Mouse (Mus musculus) urinary bladder, postnatal 36 days (tissue): ENCODE results near the gene Znhit6.
A peak's percentile ranks its signal among the peaks of the same experiment; 100 is the strongest.

ENCODE experiments used
- DNase-seq, 2 experiments: peaks; one replicate each; pipeline ENCODE4 v3.0.0; 2022; ENCODE audit warnings: low spot score in 2 of 2, mixed read lengths in 1 of 2

Znhit6 gene

DNA sequence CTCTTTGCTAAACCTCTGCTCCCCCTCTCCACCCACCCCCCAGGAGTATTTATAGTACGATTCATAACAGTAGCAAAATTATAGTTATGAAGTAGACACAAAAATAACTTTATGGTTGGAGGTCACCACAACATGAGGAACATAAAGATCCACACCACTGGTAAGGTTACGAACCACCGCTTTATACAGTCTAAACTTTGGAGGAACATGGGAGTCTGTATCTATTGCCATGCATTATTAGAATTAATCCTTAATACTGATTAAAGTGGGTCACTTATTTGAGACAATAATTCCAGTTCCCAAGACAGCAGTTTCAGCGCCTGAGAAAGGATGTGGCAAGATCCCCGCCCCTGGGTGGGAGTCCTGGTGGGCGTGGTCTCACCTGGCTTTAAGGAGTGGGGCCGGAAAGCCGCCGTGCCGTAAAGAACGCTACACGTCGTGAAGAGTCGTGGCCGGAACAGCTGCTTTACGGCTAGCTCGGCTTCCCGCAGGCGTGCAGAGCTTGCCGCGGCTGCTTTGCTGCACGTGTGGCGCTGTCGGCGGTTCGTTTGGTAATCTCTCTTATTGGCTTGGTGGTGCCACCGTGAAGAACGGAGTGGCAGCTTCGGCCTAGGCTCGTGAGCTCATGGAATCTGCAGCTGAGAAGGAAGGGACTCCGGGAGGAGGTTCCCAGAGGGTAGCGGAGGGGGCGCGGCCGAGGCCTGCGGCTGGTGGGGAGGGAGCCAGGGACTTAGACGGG lies at the start of gene Znhit6:
Gene Znhit6 (plus strand): TSS at position 463 of the 739 bp plus-strand sequence.
- DNase-seq, result peak; percentile 92

- DNase-seq, result no peak
Observed at GRCm38 (mm10) chr3:145537870-145538269, 38.1 kb upstream of the Znhit6 start.

- no peak for DNase-seq
Observed at GRCm38 (mm10) chr3:145548441-145549415, 27.3 kb upstream of the Znhit6 start.

- no peak for DNase-seq
Observed at GRCm38 (mm10) chr3:145550216-145550615, 25.8 kb upstream of the Znhit6 start.

GRCm38 (mm10) chr3:145554388-145554787 lies 21.6 kb upstream of the Znhit6 start:
- DNase-seq, result no peak

DNA sequence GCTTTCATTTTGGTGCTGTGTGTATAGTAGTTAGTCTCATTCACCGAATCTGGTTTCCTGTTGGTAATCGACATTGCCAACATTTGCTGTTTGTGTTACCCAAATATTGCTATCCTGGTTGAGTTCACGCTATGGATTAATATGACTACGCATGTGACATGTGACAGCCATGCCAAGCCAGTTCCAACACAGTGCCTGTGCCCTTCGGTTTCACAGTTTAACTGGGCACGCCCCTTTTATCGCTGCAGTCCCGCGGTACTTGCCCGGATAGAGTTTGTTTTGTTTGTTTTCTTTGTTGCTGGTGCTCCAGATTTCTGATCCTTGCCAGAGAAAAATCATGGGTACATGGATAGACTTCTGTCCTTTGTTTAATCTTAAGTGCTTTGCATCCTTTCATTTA lies 19.8 kb upstream of the Znhit6 start:
- no peak for DNase-seq

- no peak for DNase-seq
Observed at GRCm38 (mm10) chr3:145559675-145560074, 16.3 kb upstream of the Znhit6 start.

GRCm38 (mm10) chr3:145560117-145560516 lies 15.9 kb upstream of the Znhit6 start:
- DNase-seq, result no peak

DNA sequence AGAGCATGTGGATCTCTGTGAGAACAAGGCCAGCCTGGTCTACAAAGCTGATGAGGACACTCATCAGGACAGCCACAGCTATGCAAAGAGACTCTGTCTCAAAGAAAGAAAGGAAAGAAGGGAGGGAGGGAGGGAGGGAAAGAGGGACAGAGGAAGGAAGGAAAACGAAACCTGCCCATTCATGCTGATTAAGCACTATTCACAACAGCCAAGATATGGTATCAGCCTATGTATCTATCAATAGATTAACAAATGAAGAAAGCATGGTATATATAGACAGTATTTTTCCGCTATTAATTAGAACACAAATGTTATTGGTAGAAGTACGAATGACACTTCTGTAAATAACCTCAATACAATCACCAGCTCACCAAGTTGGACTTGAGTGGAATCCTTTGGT lies 1.5 kb upstream of the Znhit6 start:
- no peak for DNase-seq

- DNase-seq, result no peak
Observed at GRCm38 (mm10) chr3:145575340-145575739, 665 bp upstream of the Znhit6 start.

- DNase-seq, result no peak
Observed at GRCm38 (mm10) chr3:145576482-145576822, 447 bp downstream of the Znhit6 start.

DNA sequence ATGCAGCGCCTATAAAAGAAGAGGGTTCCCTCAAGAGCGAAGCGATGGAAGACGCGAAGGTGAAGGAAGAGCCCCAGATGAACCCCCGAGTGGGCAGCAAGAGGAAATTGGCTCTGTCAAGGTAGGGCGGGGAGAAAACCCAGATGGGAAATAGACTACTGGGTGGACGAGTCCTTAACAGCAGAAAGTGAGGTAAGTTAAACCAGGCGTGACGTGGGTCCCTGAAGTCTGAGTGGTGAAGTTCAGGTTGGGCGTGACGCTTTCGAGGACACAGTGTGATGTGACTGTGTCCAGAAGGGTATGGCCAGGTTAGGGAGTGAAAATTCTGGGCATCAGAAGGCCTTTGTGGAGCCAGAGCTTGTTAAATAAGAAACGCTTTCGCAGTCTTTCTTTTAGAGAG lies 871 bp downstream of the Znhit6 start:
- no peak for DNase-seq

DNA sequence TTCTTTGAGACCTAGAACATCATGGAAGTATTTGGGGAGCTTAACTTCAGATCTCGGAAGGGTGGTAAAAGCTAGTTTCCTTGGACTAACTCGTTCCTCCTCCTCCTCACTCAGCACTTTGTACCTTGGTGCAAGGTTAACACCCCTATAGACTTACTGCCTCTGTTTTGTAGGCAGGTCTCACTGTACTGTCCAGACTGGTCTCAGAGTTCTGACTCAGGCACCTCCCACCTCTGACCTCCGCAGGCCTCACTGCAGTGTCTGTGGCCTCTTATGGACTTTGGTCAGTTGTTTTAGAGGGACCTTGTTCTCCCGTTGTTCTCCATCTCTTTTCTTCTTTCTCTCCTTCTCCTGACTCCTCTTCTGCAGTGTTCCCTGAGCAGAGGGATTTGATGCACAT lies 7.0 kb downstream of the Znhit6 start:
- no peak for DNase-seq

GRCm38 (mm10) chr3:145583522-145584200 lies 7.7 kb downstream of the Znhit6 start:
- no peak for DNase-seq

DNA sequence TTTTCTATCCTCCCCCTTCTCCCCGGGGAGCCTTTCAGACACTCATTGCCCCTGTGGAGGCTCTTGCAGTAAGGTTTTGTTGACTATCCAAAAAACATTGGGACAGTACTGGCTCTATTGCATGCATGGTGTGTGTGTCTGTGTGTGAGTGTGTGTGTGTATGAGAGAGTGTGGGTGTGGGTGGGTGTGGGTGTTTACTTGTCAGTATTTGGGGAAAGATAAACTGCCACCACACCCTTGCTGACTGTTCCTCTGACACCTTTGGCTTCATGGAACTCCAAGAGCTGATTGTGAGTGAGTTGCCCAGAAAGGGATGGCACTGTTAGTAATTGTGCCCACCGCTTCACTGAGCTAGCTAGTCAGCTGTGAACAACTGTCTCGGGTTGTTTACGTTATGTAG lies 14.6 kb downstream of the Znhit6 start:
- no peak for DNase-seq

DNA sequence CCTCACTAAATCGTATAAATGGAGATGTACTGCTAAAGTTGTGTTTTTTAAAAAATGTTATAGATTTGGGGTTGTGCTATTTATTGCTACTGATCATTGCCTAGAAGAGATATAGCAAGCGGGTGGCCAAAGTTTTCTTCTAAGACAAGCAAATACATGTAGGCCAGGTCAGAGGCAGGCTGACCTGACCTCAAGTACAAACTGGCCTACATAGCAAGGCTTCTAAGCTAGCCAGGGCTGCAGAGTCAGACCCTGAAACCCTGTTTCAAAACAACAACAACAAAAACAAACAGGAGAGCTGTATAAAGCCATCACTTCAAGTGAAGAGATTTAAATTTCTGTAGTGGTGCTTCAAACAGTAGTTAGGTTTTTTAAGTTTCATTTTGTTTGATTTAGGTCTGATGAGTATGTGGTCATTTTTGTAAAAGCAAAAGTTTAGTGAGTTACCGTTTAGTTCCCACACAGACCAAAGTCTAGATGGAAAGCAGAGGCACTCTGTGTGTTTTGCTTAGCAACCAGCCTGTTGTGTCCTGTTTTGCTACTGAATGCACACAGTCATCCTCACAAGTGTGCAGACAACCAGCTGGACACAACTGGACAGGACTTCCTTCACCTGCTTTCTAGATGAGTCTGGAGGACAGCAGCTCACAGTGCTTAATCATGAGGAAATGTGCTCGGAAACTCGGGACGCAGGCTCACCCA lies 16.0 kb downstream of the Znhit6 start:
- no peak for DNase-seq

- DNase-seq, result no peak
Observed at GRCm38 (mm10) chr3:145595354-145595753, 19.3 kb downstream of the Znhit6 start.

DNA sequence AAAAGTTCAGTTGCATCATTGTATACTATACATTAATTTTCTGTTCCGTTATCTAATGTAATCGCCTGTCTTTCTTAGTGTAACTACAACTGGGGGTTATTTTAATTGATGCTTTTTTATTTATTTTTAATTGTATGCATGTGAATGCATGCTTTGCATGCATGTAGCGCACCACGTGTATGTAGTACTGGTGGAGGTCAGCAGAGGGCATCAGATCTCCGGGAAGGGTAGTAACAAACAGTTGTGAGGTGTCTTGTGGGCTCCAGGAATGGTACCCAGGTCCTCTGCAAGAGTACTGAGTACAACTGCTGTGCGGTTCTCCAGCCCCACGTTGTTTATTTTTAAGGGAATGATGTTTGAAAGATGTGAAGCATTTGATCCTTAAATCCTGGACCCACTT lies 23.1 kb downstream of the Znhit6 start:
- DNase-seq, result no peak

- DNase-seq, result no peak
Observed at GRCm38 (mm10) chr3:145600801-145601200, 24.8 kb downstream of the Znhit6 start.

DNA sequence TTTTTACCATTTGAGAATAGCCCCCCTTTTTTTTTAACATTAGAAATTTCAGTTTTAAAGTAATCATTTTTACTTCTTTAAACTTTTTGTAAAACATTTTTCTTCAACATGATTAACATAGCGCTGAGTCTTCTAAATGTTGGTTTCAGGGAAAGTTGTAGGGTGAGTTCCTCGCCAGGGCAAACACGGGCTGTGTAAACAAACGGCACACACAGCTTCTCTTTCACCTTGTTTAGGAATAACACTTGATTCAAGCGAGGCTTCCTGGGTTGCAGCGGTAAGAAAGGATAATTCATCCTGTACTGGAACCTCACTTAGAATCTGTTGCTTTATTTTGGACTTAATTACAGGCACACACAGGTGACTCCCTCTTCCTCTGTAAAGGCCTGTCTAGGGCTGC lies 25.3 kb downstream of the Znhit6 start:
- peak in 1 of 2 experiments; percentile 21 for DNase-seq

GRCm38 (mm10) chr3:145602410-145603206 lies 26.6 kb downstream of the Znhit6 start:
- DNase-seq, result peak; percentile 44 to 51
